Mouse (Mus musculus) stomach, embryonic 15.5 days (tissue): ENCODE results near the gene Mcam. TPM values are rescaled to one million over a fixed set of nuclear protein-coding genes. Genes with fewer than 3 reads are reported as not detected.
A peak's percentile ranks its signal among the peaks of the same experiment; 100 is the strongest.
"Not testable (repeated sequence)": the region's sequence is repeated elsewhere in the genome, so short reads cannot be mapped to it uniquely, and the experiment has no call there.

Experiments
- ATAC-seq: fragments of 200-750 bp; cut with Nextera tagmentation; 2 replicates; pipeline ENCODE4 v1.8.0; 2017; ENCODE audit warnings: low read depth, moderate number of reproducible peaks, moderate TSS enrichment; ENCODE audit not compliant: insufficient read depth, low FRiP score
- H3K27ac ChIP-seq: fragments of 300-500 bp; sonication (generic); 2 replicates; pipeline ENCODE4 v1.5.1; 2015; ENCODE audit warnings: mild to moderate bottlenecking, inconsistent platforms
- H3K27me3 ChIP-seq: fragments of 300-500 bp; sonication (generic); replicated peaks from 2 replicates; pipeline ENCODE4 v1.6.1; 2015; ENCODE audit warnings: inconsistent platforms
- H3K36me3 ChIP-seq: fragments of 300-500 bp; sonication (generic); 2 replicates; pipeline ENCODE4 v1.6.1; 2015; ENCODE audit warnings: inconsistent platforms
- H3K4me1 ChIP-seq: fragments of 300-500 bp; sonication (generic); 2 replicates; pipeline ENCODE4 v1.6.1; 2015; ENCODE audit warnings: inconsistent platforms
- H3K4me2 ChIP-seq: fragments of 300-500 bp; sonication (generic); 2 replicates; pipeline ENCODE4 v1.6.1; 2015; ENCODE audit warnings: mild to moderate bottlenecking, inconsistent platforms
- H3K4me3 ChIP-seq: fragments of 300-500 bp; sonication (generic); replicated peaks from 2 replicates; pipeline ENCODE4 v1.5.1; 2015; ENCODE audit warnings: inconsistent platforms
- H3K9ac ChIP-seq: fragments of 300-500 bp; sonication (generic); 2 replicates; pipeline ENCODE4 v1.6.1; 2015; ENCODE audit warnings: inconsistent platforms
- H3K9me3 ChIP-seq: fragments of 300-500 bp; sonication (generic); 2 replicates; pipeline ENCODE4 v1.6.1; 2016; ENCODE audit warnings: inconsistent platforms
- WGBS: fragments of 180-500 bp; shearing (Covaris S2); methylation state at CpG from one replicate; pipeline ENCODE4 v1.1.7; 2015; 5-methylcytosine and 5-hydroxymethylcytosine counted together
- polyA plus RNA-seq: library from polyadenylated mRNA; unstranded; fragments of >200 nt; fragmentation: Nextera tagmentation; extraction: Ambion mirVana; gene quantifications from 2 replicates; pipeline ENCODE4 v1.2.1, GENCODE M21; 2015

The Mcam gene
- polyA plus RNA-seq, 1 experiment from 2014 or later: 38.3 TPM

- H3K4me3 ChIP-seq: peak overlapping the region; percentile 19
Measured at GRCm38 (mm10) chr9:44111909-44112308, 22.4 kb upstream of the Mcam start.

GRCm38 (mm10) chr9:44113105-44113789, 21.0 kb upstream of the Mcam start, which contains the start of the genes Gm49380 and Rnf26:
TSS of gene Gm49380 (minus strand) at chr9:44113500.
TSS of gene Rnf26 (minus strand) at chr9:44113517.
- no peaks in the 10 kb centered on the region; the same call in 1 of the 2 replicates for H3K36me3 ChIP-seq
- 1% methylated on average over 51 of the region's 51 CpGs for WGBS
- ATAC-seq: peak; percentile 94

More at GRCm38 (mm10) chr9:44111909-44112308, 22.4 kb upstream of the Mcam start:
- WGBS: 53% methylated on average over 10 of the region's 12 CpGs
- not testable (repeated sequence) for H3K9ac ChIP-seq, H3K27ac ChIP-seq, ATAC-seq, H3K9me3 ChIP-seq, H3K36me3 ChIP-seq, H3K27me3 ChIP-seq
- H3K4me1 ChIP-seq: peaks cover 39% of the 10 kb centered on the region
- H3K4me2 ChIP-seq: peak overlapping the region; percentile 60

GRCm38 (mm10) chr9:44114453-44114852, 19.8 kb upstream of the Mcam start:
- ATAC-seq: no peak
- Histone ChIP-seq H3K9ac (no peak overlapping the region), H3K27ac (no peak overlapping the region), H3K9me3 (no peaks in the 10 kb centered on the region), H3K4me2 (no peak overlapping the region), H3K27me3 (no peaks in the 10 kb centered on the region), H3K4me1 (peaks cover 15% of the 10 kb centered on the region), H3K36me3 (no peaks in the 10 kb centered on the region), H3K4me3 (no peak overlapping the region)
- 64% methylated on average over 2 of the region's 2 CpGs for WGBS

More at GRCm38 (mm10) chr9:44113105-44113789, 21.0 kb upstream of the Mcam start, which contains the start of the genes Gm49380 and Rnf26:
- Histone ChIP-seq H3K4me3 (peak within 1 kb of the TSS; percentile 80), H3K9ac (peak within 1 kb of the TSS; percentile 87), H3K9me3 (no peaks in the 10 kb centered on the region), H3K4me1 (peaks cover 26% of the 10 kb centered on the region), H3K27ac (peak within 1 kb of the TSS; percentile 77; the same call in 1 of the 2 replicates), H3K4me2 (peak within 1 kb of the TSS; percentile 60), H3K27me3 (no peaks in the 10 kb centered on the region)

GRCm38 (mm10) chr9:44115599-44115998, 18.7 kb upstream of the Mcam start:
- no peaks in the 10 kb centered on the region for H3K9me3 ChIP-seq
- H3K9ac ChIP-seq: no peak overlapping the region
- no peaks in the 10 kb centered on the region for H3K27me3 ChIP-seq
- no peak for ATAC-seq
- H3K4me2 ChIP-seq: no peak overlapping the region
- H3K4me3 ChIP-seq: no peak overlapping the region
- 87% methylated on average over 9 of the region's 9 CpGs for WGBS
- H3K27ac ChIP-seq: no peak overlapping the region
- H3K36me3 ChIP-seq: no peaks in the 10 kb centered on the region
- H3K4me1 ChIP-seq: peaks cover 4% of the 10 kb centered on the region

- peaks cover 3% of the 10 kb centered on the region; the same call in 1 of the 2 replicates for H3K4me1 ChIP-seq
- H3K9ac ChIP-seq: no peak overlapping the region
- H3K4me2 ChIP-seq: no peak overlapping the region
- no peaks in the 10 kb centered on the region for H3K27me3 ChIP-seq
- H3K4me3 ChIP-seq: no peak overlapping the region
- no peaks in the 10 kb centered on the region for H3K9me3 ChIP-seq
- H3K27ac ChIP-seq: no peak overlapping the region
- no peak for ATAC-seq
- WGBS: 85% methylated on average over 4 of the region's 4 CpGs
- no peaks in the 10 kb centered on the region for H3K36me3 ChIP-seq
Measured at GRCm38 (mm10) chr9:44116182-44116581, 18.1 kb upstream of the Mcam start.

- Histone ChIP-seq H3K9ac (no peak overlapping the region), H3K27me3 (no peaks in the 10 kb centered on the region), H3K9me3 (no peaks in the 10 kb centered on the region), H3K4me1 (no peaks in the 10 kb centered on the region), H3K27ac (no peak overlapping the region), H3K4me2 (no peak overlapping the region), H3K36me3 (no peaks in the 10 kb centered on the region), H3K4me3 (no peak overlapping the region)
- ATAC-seq: no peak
- WGBS: 55% methylated on average over 5 of the region's 5 CpGs
Measured at GRCm38 (mm10) chr9:44119011-44119410, 15.3 kb upstream of the Mcam start.

GRCm38 (mm10) chr9:44119948-44120465, 14.3 kb upstream of the Mcam start:
- no peaks in the 10 kb centered on the region for H3K27me3 ChIP-seq
- H3K9ac ChIP-seq: no peak overlapping the region
- 58% methylated on average over 8 of the region's 8 CpGs for WGBS
- no peak overlapping the region for H3K4me3 ChIP-seq
- no peaks in the 10 kb centered on the region for H3K9me3 ChIP-seq
- H3K36me3 ChIP-seq: no peaks in the 10 kb centered on the region
- H3K27ac ChIP-seq: no peak overlapping the region
- ATAC-seq: no peak
- H3K4me2 ChIP-seq: no peak overlapping the region
- no peaks in the 10 kb centered on the region for H3K4me1 ChIP-seq

GRCm38 (mm10) chr9:44124317-44124716, 10.0 kb upstream of the Mcam start:
- peaks cover 10% of the 10 kb centered on the region for H3K4me1 ChIP-seq
- ATAC-seq: no peak
- H3K27me3 ChIP-seq: no peaks in the 10 kb centered on the region
- 68% methylated on average over 6 of the region's 6 CpGs for WGBS
- H3K4me2 ChIP-seq: no peak overlapping the region
- no peak overlapping the region for H3K4me3 ChIP-seq
- H3K36me3 ChIP-seq: no peaks in the 10 kb centered on the region
- H3K27ac ChIP-seq: no peak overlapping the region
- H3K9ac ChIP-seq: no peak overlapping the region
- H3K9me3 ChIP-seq: no peaks in the 10 kb centered on the region

GRCm38 (mm10) chr9:44125026-44125425, 9.2 kb upstream of the Mcam start:
- no peak overlapping the region for H3K4me3 ChIP-seq
- H3K27ac ChIP-seq: no peak overlapping the region
- H3K4me2 ChIP-seq: no peak overlapping the region
- H3K4me1 ChIP-seq: peaks cover 10% of the 10 kb centered on the region
- no peak for ATAC-seq
- no peaks in the 10 kb centered on the region for H3K9me3 ChIP-seq
- H3K36me3 ChIP-seq: no peaks in the 10 kb centered on the region
- H3K27me3 ChIP-seq: no peaks in the 10 kb centered on the region
- H3K9ac ChIP-seq: no peak overlapping the region
- WGBS: 58% methylated on average over 5 of the region's 5 CpGs

GRCm38 (mm10) chr9:44125546-44126428, 8.5 kb upstream of the Mcam start:
- Histone ChIP-seq H3K9me3 (no peaks in the 10 kb centered on the region), H3K4me3 (no peak overlapping the region), H3K9ac (no peak overlapping the region), H3K27me3 (no peaks in the 10 kb centered on the region), H3K4me2 (peak overlapping the region; percentile 33), H3K27ac (peak overlapping the region; percentile 51; the same call in 1 of the 2 replicates), H3K4me1 (peaks cover 17% of the 10 kb centered on the region), H3K36me3 (no peaks in the 10 kb centered on the region)
- no peak for ATAC-seq
- 24% methylated on average over 18 of the region's 18 CpGs for WGBS

- no peak for ATAC-seq
- no peaks in the 10 kb centered on the region for H3K9me3 ChIP-seq
- no peak overlapping the region for H3K4me3 ChIP-seq
- no peaks in the 10 kb centered on the region for H3K36me3 ChIP-seq
- no peak overlapping the region for H3K9ac ChIP-seq
- peaks cover 22% of the 10 kb centered on the region for H3K4me1 ChIP-seq
- peak overlapping the region; percentile 51; the same call in 1 of the 2 replicates for H3K27ac ChIP-seq
- H3K4me2 ChIP-seq: no peak overlapping the region
- 77% methylated on average over 3 of the region's 3 CpGs for WGBS
- no peaks in the 10 kb centered on the region for H3K27me3 ChIP-seq
Measured at GRCm38 (mm10) chr9:44126746-44127145, 7.5 kb upstream of the Mcam start.
